Mouse (Mus musculus) kidney, postnatal 36 days (tissue): ENCODE measurements around the gene Msrb1.
A peak's percentile ranks its signal among the peaks of the same experiment; 100 is the strongest.
"Not testable (repeated sequence)": the region's sequence is repeated elsewhere in the genome, so short reads cannot be mapped to it uniquely, and the experiment has no call there.

Experiments
- DNase-seq, 2 experiments: peaks; one replicate each; pipeline ENCODE4 v3.0.0; 2021 to 2022; ENCODE audit warnings: mixed read lengths in 2 of 2

Msrb1 gene

DNA sequence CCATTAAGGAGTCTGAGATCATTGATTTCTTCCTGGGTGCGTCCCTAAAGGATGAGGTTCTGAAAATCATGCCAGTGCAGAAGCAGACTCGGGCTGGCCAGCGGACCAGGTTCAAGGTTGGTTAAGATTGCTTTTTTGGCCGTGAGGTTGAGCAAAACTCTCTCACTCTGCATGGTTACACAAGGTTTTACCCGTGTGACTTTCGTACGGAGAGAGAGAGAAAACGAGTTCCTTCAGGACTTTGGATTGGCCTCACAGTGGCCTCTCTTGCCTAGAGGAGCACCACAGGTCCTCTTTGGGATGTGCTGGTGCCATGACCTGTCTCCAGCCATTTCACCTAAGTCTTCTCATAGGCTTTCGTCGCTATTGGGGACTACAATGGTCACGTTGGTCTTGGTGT lies 15.8 kb upstream of the Msrb1 start:
- not testable (repeated sequence) for DNase-seq

DNA sequence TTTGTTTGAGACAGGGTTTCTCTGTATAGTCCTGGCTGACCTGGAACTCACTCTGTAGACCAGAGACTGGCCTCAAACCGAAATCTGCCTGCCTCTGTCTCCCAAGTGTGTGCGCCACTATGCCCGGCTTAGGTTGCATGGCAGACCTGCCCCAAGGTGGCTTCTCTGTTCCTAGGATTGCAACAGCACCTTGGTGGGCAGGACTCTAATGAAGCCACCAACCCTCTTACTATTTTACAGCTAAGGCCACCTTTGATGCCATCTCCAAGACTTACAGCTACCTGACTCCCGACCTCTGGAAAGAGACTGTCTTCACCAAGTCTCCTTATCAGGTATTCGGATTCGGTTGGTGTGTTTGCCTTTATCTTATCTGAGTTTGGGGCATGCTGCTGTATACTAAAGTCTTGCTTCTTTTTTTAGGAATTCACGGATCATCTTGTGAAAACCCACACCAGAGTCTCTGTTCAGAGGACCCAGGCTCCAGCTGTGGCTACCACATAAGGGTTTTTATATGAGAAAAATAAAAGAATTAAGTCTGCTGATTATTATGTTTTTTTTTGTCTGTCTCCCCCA lies 15.0 kb upstream of the Msrb1 start:
- DNase-seq, result not testable (repeated sequence)

- DNase-seq, result peak in 1 of 2 experiments; percentile 39
Measured at GRCm38 (mm10) chr17:24722220-24722924, 14.1 kb upstream of the Msrb1 start.

GRCm38 (mm10) chr17:24723122-24723880 lies 13.1 kb upstream of the Msrb1 start:
- no peak for DNase-seq

DNA sequence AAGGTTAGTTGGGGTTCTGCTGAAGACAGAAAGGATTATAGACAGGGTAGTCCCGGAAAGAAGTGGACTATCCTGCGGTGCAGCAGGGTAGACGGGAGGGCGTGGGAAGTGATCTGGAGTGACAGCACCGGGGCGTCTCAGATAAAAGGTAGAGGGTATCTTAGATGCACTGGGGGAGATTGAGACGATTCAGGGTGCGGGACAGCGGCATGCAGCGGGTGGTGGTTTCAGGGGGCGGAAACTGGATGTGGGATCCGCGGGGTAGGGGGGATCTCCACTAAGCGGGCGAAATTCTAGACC lies 12.6 kb upstream of the Msrb1 start:
- DNase-seq, result peak in 1 of 2 experiments; percentile 37

GRCm38 (mm10) chr17:24724184-24724583 lies 12.3 kb upstream of the Msrb1 start, which contains the start of gene Ndufb10:
Ndufb10 (minus strand) TSS chr17:24724478.
- peak; percentile 97 to 99 for DNase-seq

DNA sequence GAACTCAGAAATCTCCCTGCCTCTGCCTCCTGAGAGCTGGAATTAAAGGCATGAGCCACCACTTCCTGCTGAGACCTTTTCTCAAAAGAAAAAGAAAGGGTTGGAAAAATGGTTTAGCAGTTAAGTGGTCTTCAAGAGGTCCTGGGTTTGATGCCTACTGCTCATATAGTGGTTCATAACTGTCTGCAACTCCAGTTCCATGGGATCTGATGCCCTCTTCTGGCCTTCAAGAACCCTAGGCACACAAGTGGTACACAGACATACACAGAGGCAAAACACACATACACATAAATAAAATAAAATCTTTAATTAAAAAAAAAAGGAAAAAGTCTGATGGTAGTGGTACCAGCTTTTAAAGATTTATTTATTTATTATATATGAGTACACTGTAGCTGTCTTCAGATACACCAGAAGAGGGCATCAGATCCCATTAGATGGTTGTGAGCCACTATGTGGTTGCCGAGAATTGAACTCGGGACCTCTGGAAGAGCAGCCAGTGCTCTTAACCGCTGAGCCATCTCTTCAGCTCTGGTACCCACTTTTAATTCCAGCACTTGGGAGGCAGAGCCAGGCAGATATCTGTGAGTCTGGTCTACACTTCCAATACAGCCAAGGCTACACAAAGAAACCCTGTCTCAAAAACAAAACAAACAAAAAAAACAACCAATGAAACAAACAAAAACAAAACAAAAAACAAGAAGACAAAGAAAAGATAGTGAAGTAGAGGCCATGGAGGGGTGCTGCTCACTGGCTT lies 10.6 kb upstream of the Msrb1 start:
- no peak for DNase-seq

- no peak for DNase-seq
Measured at GRCm38 (mm10) chr17:24727618-24728017, 8.8 kb upstream of the Msrb1 start, which contains the start of gene Rpl3l. Rpl3l (plus strand) TSS chr17:24727820.

GRCm38 (mm10) chr17:24728184-24728583 lies 8.3 kb upstream of the Msrb1 start:
- no peak for DNase-seq

DNA sequence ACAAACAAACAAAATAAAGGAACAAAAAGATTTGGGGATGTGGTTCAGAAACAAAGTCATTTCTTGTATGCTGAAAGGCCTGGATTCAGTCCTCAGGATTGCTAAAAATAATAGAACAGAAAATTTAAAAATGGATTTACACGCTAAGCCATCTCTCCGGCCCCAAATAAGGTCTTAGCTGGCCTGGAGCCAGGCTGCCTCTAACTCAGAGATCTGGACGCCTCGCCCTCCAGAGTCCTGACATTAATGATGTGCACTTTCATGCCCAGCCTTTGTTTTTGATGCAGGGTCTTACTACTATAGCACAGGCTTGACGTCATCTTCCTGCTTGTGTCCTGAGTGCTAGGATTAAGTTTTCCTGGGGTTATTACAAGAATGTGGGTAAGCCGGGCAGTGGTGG lies 7.4 kb upstream of the Msrb1 start:
- no peak for DNase-seq

- no peak for DNase-seq
Measured at GRCm38 (mm10) chr17:24730787-24731186, 5.7 kb upstream of the Msrb1 start.

- peak in 1 of 2 experiments; percentile 56 for DNase-seq
Measured at GRCm38 (mm10) chr17:24732233-24732935, 4.1 kb upstream of the Msrb1 start.

DNA sequence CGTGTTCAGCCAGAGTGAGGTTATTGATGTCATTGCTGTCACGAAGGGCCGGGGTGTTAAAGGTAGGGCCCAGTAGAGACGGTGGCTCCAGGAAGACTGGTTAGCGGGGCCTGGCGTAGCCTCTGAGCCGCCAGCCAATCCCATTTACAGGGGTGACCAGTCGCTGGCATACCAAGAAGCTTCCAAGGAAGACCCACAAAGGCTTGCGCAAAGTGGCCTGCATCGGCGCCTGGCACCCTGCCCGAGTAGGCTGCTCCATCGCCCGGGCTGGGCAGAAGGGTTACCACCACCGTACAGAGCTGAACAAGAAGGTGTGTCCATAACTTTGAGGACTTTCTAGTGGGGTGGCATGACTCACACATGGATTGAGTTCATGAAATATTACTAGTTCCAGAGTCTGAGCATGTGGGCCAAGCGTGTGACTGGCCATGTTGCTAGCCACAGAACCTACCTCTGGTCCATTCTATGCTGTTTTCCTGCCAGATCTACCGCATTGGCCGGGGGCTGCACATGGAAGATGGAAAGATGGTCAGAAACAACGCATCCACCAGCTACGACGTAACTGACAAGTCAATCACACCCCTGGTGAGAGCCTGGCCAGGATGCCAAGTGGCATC lies 2.9 kb upstream of the Msrb1 start:
- DNase-seq, result no peak

- no peak for DNase-seq
Measured at GRCm38 (mm10) chr17:24734513-24734912, 1.9 kb upstream of the Msrb1 start.

DNA sequence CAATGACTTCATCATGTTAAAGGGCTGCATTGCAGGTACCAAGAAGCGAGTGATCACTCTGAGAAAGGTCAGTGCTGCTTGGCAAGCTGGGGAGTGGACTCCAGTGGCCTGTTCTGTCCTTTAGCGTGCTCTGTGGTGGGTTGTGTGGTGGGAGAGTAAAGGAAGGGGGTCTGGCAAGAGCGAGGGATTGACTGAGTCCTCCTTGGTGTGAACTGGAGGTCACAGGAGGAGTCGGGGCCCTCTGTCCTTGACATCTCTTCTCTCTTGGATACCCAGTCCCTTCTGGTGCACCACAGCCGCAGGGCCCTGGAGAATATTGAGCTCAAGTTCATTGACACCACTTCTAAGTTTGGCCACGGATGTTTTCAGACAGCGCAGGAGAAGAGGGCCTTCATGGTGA lies 996 bp upstream of the Msrb1 start:
- no peak for DNase-seq

- DNase-seq, result peak; percentile 59 to 73
Measured at GRCm38 (mm10) chr17:24737135-24737810, 831 bp downstream of the Msrb1 start.

GRCm38 (mm10) chr17:24738238-24738637 lies 1.8 kb downstream of the Msrb1 start:
- DNase-seq, result peak; percentile 82 to 84

- DNase-seq, result no peak
Measured at GRCm38 (mm10) chr17:24739926-24740325, 3.5 kb downstream of the Msrb1 start.

- peak; percentile 28 to 50 for DNase-seq
Measured at GRCm38 (mm10) chr17:24742307-24742706, 5.9 kb downstream of the Msrb1 start.

- DNase-seq, result peak in 1 of 2 experiments; percentile 34
Measured at GRCm38 (mm10) chr17:24743896-24744295, 7.5 kb downstream of the Msrb1 start.

GRCm38 (mm10) chr17:24744381-24744780 lies 7.9 kb downstream of the Msrb1 start:
- no peak for DNase-seq
